Mouse (Mus musculus) liver, embryonic 11.5 days (tissue): Measurements from ENCODE around the gene Sgk1. TPM values are rescaled to one million over a fixed set of nuclear protein-coding genes. Genes with fewer than 3 reads are reported as not detected.

Experiments used
- ATAC-seq: fragments of 200-750 bp; cut with Nextera tagmentation; replicated peaks from 2 replicates; pipeline ENCODE4 v1.8.0; 2017; ENCODE audit warnings: moderate number of reproducible peaks, mild to moderate bottlenecking, moderate TSS enrichment, moderate library complexity; ENCODE audit not compliant: low FRiP score
- DNase-seq: peaks from one replicate; pipeline ENCODE4 v3.0.0-alpha.2; 2017; ENCODE audit warnings: low spot score
- H3K27ac ChIP-seq: fragments of 300-500 bp; sonication (generic); 2 replicates; pipeline ENCODE4 v1.5.1; 2014; ENCODE audit warnings: mild to moderate bottlenecking, low read depth, low read length, control low read depth
- H3K27me3 ChIP-seq: fragments of 300-500 bp; sonication (generic); replicated peaks from 2 replicates; pipeline ENCODE4 v1.6.1; 2014; ENCODE audit warnings: low read length, mixed read lengths; ENCODE audit not compliant: control insufficient read depth, insufficient read depth
- H3K36me3 ChIP-seq: fragments of 300-500 bp; sonication (generic); 2 replicates; pipeline ENCODE4 v1.6.1; 2014; ENCODE audit warnings: mild to moderate bottlenecking, low read length, moderate library complexity, mixed read lengths; ENCODE audit not compliant: control insufficient read depth, insufficient read depth
- H3K4me1 ChIP-seq: fragments of 300-500 bp; sonication (generic); replicated peaks from 2 replicates; pipeline ENCODE4 v1.6.1; 2014; ENCODE audit warnings: low read length, mixed read lengths; ENCODE audit not compliant: control insufficient read depth, insufficient read depth
- H3K4me2 ChIP-seq: fragments of 300-500 bp; sonication (generic); 2 replicates; pipeline ENCODE4 v1.6.1; 2014; ENCODE audit warnings: mild to moderate bottlenecking, control low read depth, moderate library complexity
- H3K4me3 ChIP-seq: fragments of 300-500 bp; sonication (generic); 2 replicates; pipeline ENCODE4 v1.5.1; 2014; ENCODE audit warnings: low read depth, low read length, control low read depth
- H3K9ac ChIP-seq: fragments of 300-500 bp; sonication (generic); 2 replicates; pipeline ENCODE4 v1.6.1; 2014; ENCODE audit warnings: low read depth, low read length, control low read depth
- H3K9me3 ChIP-seq: fragments of 300-500 bp; sonication (generic); 2 replicates; pipeline ENCODE4 v1.6.1; 2016; ENCODE audit warnings: low read length, inconsistent platforms, mixed read lengths; ENCODE audit not compliant: control insufficient read depth
- WGBS: fragments of 180-500 bp; shearing (Covaris S2); extraction: QIAGEN DNeasy Blood & Tissue Kit; methylation state at CpG from one replicate; pipeline ENCODE4 v1.1.7; 2014; 5-methylcytosine and 5-hydroxymethylcytosine counted together
- polyA plus RNA-seq: library from polyadenylated mRNA; unstranded; fragments of >200 nt; fragmentation: Nextera tagmentation; extraction: Ambion mirVana; gene quantifications from 2 replicates; pipeline ENCODE4 v1.2.1, GENCODE M21; 2014

Sgk1 gene
- polyA plus RNA-seq, 1 experiment from 2014 or later: 20.2 TPM

DNA sequence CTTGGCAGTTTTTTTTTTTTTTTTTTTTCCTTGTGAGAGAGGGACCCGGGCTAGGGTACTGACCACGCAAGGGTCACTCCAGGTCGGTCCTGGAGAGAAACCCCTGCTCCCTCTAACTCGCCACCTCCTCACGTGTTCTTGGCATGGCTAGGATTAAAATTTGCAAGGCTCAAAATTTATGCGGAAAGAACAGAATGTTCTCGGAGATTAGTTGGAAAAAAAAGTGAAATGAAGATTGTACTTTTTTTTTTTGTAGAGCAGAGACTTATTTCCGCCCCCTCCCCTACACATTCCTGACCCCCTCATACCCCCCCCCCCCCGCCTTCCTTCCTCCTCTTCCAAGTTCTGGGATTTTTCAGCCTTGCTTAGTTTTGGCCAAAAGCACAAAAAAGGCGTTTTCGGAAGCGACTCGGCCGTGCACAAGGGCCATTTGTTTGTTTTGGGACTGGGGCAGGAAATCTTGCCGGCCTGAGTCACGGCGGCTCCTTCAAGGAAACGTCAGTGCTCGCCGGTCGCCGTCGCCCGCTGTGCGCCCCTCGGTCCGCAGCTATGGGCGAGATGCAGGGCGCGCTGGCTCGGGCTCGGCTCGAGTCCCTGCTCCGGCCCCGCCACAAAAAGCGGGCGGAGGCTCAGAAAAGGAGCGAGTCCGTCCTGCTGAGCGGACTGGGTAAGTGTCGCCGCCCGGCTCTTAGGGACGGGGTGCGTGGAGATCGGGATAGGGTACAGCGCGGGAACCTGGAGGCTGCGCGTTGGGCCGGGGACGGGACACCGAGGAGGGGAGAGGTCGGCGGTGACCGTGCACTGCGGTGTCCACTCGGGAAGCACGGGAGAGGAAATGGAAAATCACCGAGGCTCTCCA, 111.8 kb downstream of the Sgk1 start:
- no peaks in the 10 kb centered on the region for H3K9me3 ChIP-seq
- DNase-seq (peak; percentile 34), ATAC-seq (peak; percentile 65)
- peak overlapping the region; percentile 67 for H3K4me3 ChIP-seq
- H3K4me1 ChIP-seq: no peaks in the 10 kb centered on the region
- H3K36me3 ChIP-seq: peaks cover 6% of the 10 kb centered on the region; the same call in 1 of the 2 replicates
- H3K9ac ChIP-seq: peak overlapping the region; percentile 72
- peak overlapping the region; percentile 96 for H3K4me2 ChIP-seq
- peak overlapping the region; percentile 68 for H3K27ac ChIP-seq
- peaks cover 11% of the 10 kb centered on the region for H3K27me3 ChIP-seq
- WGBS: under 1% methylated on average over 60 of the region's 60 CpGs

DNA sequence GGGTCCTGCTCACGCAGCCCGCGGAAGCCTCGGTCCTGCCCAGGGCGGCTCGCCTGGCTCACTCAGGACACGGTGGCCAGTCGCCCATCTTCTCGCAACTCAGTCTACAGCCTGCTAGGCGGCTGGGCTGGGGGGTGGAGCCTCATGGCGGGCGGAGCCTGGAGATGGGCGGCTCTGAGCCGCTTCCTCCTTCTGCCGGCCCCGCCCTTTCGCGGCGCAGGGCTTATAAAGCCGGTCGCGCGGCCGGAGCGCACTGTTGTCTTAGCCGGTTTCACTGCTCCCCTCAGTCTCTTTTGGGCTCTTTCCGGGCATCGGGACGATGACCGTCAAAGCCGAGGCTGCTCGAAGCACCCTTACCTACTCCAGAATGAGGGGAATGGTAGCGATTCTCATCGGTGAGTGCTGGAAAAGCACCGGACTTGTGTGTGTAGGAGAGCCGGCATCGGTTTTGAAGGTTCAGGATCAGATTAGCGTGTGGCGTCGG, 112.5 kb downstream of the Sgk1 start:
- peak; percentile 93 for DNase-seq
- Histone ChIP-seq H3K36me3 (peaks cover 6% of the 10 kb centered on the region; the same call in 1 of the 2 replicates), H3K9me3 (no peaks in the 10 kb centered on the region), H3K4me3 (peak overlapping the region; percentile 67), H3K9ac (peak overlapping the region; percentile 72), H3K27ac (peak overlapping the region; percentile 68), H3K4me2 (peak overlapping the region; percentile 96), H3K4me1 (no peaks in the 10 kb centered on the region), H3K27me3 (peaks cover 11% of the 10 kb centered on the region)
- ATAC-seq: peak; percentile 97
- under 1% methylated on average over 40 of the region's 40 CpGs for WGBS

DNA sequence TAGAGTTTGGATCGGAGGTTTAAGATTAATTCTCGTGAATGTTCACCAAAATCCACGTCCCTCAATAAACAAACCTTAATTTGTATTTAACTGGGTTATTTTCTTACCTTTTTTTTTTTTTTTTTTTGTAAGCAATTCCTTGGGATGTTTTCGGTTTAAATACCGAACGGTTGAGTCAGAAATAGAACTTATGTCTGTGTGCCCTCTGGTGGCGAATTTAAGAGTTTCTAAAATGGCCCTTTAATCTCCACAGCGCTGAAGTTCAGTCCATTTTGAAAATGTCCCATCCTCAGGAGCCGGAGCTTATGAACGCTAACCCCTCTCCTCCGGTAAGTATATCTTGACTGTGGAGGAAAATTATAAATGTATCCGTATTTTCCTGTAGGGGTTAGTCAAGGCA, 113.2 kb downstream of the Sgk1 start:
- WGBS: 9% methylated on average over 12 of the region's 12 CpGs
- peak overlapping the region; percentile 67 for H3K4me3 ChIP-seq
- H3K27ac ChIP-seq: peak overlapping the region; percentile 45; the same call in 1 of the 2 replicates

DNA sequence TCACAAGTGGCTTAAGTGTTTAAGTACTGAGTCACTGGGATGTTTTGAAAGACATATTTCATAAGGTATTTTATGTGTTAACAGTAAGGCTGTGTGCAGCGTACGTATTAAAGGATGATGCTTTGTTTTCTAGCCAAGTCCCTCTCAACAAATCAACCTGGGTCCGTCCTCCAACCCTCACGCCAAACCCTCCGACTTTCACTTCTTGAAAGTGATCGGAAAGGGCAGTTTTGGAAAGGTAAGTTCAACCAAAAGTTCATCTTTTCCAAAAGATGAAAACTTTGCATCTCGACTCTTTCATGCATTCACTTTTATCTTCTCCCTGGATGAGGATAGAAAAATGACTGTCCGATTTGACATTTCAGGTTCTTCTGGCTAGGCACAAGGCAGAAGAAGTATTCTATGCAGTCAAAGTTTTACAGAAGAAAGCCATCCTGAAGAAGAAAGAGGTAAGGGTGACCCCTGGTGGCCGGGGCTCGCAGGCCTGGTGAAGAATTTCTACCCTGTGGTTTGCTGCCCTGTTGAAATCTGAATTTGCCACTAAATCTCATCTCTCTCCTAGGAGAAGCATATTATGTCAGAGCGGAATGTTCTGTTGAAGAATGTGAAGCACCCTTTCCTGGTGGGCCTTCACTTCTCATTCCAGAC, 113.8 kb downstream of the Sgk1 start:
- DNase-seq: peak; percentile 69
- H3K4me3 ChIP-seq: peak overlapping the region; percentile 30
- H3K36me3 ChIP-seq: peaks cover 6% of the 10 kb centered on the region; the same call in 1 of the 2 replicates
- H3K27me3 ChIP-seq: peaks cover 11% of the 10 kb centered on the region
- 60% methylated on average over 11 of the region's 11 CpGs for WGBS
- no peak overlapping the region for H3K27ac ChIP-seq
- H3K4me1 ChIP-seq: no peaks in the 10 kb centered on the region
- peak overlapping the region; percentile 96 for H3K4me2 ChIP-seq
- ATAC-seq: no peak
- H3K9ac ChIP-seq: no peak overlapping the region
- H3K9me3 ChIP-seq: no peaks in the 10 kb centered on the region

More for the DNA sequence above, 113.2 kb downstream of the Sgk1 start:
- H3K36me3 ChIP-seq: peaks cover 6% of the 10 kb centered on the region; the same call in 1 of the 2 replicates
- peaks cover 11% of the 10 kb centered on the region for H3K27me3 ChIP-seq
- ATAC-seq: no peak
- peak overlapping the region; percentile 72 for H3K9ac ChIP-seq
- H3K9me3 ChIP-seq: no peaks in the 10 kb centered on the region
- no peaks in the 10 kb centered on the region for H3K4me1 ChIP-seq
- no peak for DNase-seq
- H3K4me2 ChIP-seq: peak overlapping the region; percentile 96

DNA sequence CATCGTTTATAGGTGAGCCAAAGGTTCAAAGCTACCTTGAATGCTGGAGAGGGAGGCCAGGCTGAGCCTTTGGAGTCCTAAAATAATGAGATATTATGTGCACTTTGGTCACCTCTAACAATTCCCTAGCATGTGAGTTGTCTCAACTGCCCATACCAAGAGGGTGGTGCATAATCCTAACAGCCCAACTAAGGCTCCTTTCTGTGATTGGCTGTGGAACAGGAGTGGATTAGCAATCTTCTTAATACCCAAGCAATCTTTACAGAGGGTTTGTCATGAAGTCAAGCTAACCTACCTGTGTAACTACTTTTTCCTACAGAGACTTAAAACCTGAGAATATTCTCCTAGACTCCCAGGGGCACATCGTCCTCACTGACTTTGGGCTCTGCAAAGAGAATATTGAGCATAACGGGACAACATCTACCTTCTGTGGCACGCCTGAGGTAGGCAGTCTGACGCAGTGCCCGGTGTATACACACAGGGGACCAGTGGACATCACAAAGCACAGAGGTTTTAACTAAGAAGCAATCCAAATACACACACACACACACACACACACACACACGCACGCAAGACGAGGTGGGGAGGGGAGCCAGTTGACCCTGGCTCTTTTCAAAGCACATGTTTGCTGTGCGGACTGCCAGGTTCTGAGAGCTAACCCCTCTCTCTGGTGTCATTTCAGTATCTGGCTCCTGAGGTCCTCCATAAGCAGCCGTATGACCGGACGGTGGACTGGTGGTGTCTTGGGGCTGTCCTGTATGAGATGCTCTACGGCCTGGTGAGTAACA, 114.9 kb downstream of the Sgk1 start:
- no peak overlapping the region for H3K27ac ChIP-seq
- H3K9ac ChIP-seq: no peak overlapping the region
- no peaks in the 10 kb centered on the region for H3K9me3 ChIP-seq
- H3K27me3 ChIP-seq: peaks cover 6% of the 10 kb centered on the region
- H3K4me3 ChIP-seq: no peak overlapping the region
- peaks cover 6% of the 10 kb centered on the region; the same call in 1 of the 2 replicates for H3K36me3 ChIP-seq
- no peak for DNase-seq
- H3K4me2 ChIP-seq: peak overlapping the region; percentile 19
- 87% methylated on average over 14 of the region's 14 CpGs for WGBS
- ATAC-seq: no peak
- H3K4me1 ChIP-seq: no peaks in the 10 kb centered on the region

DNA sequence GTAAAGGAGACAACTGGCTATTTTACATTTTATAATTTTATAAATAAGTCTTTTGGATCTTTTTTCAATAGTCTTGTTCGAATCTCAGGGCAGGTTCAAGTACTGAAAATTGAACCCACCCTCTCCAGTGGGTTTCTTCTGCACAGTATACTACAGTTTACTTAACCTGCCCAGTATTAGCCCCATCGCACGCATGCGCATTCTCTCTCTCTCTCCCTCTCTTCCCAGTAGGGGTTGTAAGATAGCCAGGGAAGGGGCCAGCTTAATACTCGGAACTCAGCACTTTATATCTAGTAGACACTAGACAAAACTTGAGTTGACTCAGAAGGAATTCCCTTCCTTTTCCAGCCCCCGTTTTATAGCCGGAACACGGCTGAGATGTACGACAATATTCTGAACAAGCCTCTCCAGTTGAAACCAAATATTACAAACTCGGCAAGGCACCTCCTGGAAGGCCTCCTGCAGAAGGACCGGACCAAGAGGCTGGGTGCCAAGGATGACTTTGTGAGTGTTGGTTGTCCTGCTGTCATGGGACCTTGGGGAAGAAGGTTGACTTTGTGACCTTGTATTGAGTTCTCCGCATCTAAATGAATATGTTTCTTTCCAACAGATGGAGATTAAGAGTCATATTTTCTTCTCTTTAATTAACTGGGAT, 115.7 kb downstream of the Sgk1 start:
- Histone ChIP-seq H3K9me3 (no peaks in the 10 kb centered on the region), H3K4me3 (no peak overlapping the region), H3K4me1 (no peaks in the 10 kb centered on the region), H3K27me3 (no peaks in the 10 kb centered on the region), H3K9ac (no peak overlapping the region), H3K36me3 (peaks cover 6% of the 10 kb centered on the region; the same call in 1 of the 2 replicates), H3K4me2 (peak overlapping the region; percentile 19), H3K27ac (no peak overlapping the region)
- DNase-seq (no peak), ATAC-seq (no peak)
- WGBS: 89% methylated on average over 12 of the region's 12 CpGs

DNA sequence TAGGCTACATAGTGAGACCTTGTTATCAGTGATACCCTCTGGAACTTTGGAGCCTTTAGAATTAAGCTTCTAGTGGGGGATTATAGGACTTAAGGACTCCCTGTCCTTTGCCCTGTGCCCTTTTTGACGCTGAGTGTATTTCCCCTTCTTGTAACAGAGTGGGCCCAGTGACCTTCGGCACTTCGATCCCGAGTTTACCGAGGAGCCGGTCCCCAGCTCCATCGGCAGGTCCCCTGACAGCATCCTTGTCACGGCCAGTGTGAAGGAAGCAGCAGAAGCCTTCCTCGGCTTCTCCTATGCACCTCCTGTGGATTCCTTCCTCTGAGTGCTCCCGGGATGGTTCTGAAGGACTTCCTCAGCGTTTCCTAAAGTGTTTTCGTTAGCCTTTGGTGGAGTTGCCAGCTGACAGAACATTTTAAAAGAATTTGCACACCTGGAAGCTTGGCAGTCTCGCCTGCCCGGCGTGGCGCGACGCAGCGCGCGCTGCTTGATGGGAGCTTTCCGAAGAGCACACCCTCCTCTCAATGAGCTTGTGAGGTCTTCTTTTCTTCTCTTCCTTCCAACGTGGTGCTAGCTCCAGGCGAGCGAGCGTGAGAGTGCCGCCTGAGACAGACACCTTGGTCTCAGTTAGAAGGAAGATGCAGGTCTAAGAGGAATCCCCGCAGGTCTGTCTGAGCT, 116.7 kb downstream of the Sgk1 start:
- 83% methylated on average over 28 of the region's 28 CpGs for WGBS
- Histone ChIP-seq H3K27ac (no peak overlapping the region), H3K27me3 (no peaks in the 10 kb centered on the region), H3K4me3 (no peak overlapping the region), H3K4me2 (peak overlapping the region; percentile 10; the same call in 1 of the 2 replicates), H3K9ac (no peak overlapping the region), H3K4me1 (no peaks in the 10 kb centered on the region), H3K9me3 (no peaks in the 10 kb centered on the region), H3K36me3 (peaks cover 6% of the 10 kb centered on the region; the same call in 1 of the 2 replicates)
- DNase-seq (no peak), ATAC-seq (no peak)
